Mouse (Mus musculus): ENCODE data around the gene Ror2. TPM values are rescaled to one million over a fixed set of nuclear protein-coding genes. Genes with fewer than 3 reads are reported as not detected.
"Not testable (repeated sequence)": the region's sequence is repeated elsewhere in the genome, so short reads cannot be mapped to it uniquely, and the experiment has no call there.

Ror2 gene
- polyA plus RNA-seq (2016; fragmentation: Nextera tagmentation; extraction: Ambion mirVana): 17.1 and 18.1 TPM in 2 replicates

DNA sequence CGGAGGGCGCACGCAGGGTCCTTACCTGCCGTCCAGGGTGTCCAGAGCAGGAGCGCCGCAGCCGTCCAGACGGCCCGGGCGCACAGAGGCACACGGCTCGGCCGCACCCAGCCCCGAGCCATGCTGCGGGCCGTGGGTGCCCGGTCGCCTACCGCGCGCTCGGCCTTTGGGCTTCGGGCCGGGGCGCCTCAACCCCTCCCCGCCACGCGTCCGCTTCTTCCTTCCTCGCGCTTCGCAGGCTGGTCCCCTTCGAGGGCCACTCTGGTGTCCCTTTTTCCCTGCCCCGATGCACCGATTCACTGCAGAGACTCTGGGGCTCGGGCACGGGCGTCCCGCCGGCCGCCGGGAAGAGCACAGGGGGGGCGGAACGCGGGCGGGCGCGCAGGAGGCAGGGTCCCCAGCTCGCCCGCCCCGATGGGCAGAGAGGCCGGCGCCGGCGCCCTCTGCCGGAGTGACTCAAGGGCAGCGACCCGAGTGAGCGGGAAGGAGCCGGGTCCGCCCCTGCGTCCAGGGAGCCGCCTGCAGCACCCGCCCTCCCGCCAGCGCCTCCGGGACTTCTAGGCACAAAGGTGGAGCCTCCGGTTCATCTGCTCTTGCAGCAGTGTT is at the start of gene Ror2:
Ror2 (minus strand) TSS at position 369 of the 606 bp plus-strand sequence.
- H3K4me3 ChIP-seq: peak within 1 kb of the TSS; percentile 75
- no peaks in the 10 kb centered on the region for H3K36me3 ChIP-seq (replicated peaks)
- peak; percentile 77 for DNase-seq (ENCODE audit: extremely low spot score, low spot score)
- H3K9me3 ChIP-seq: peaks cover 3% of the 10 kb centered on the region; the same call in 1 of the 2 replicates
- peaks cover 66% of the 10 kb centered on the region for H3K27me3 ChIP-seq (ENCODE audit: poor library complexity, severe bottlenecking)
- H3K27ac ChIP-seq: peak within 1 kb of the TSS; percentile 93
- under 1% methylated on average over 68 of the region's 68 CpGs for WGBS
- H3K4me1 ChIP-seq: peaks cover 57% of the 10 kb centered on the region

DNA sequence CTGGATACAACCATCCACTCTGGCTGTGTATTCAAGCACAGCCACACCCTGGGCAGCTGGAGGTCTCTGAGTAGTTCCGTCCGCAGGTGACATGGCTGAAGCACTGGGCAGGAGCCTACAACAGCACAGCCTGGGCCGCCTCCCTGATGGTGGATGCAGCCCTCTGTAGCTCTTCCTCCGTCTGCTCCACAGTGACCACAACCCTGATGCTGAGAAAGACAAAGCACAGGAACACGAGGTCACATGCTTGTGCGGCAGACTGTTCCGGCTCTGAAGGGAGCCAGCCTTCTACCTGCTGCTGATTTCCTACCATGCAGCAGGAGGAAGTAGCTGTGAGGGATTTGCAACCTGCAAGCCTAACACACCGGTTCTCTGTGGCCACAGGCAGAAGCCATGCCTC is 47.8 kb upstream of the Ror2 start:
- Histone ChIP-seq H3K36me3 (replicated peaks) (peaks cover 70% of the 10 kb centered on the region), H3K4me3 (no peak overlapping the region), H3K9me3 (no peaks in the 10 kb centered on the region), H3K27me3 (ENCODE audit: poor library complexity, severe bottlenecking) (no peaks in the 10 kb centered on the region), H3K4me1 (no peaks in the 10 kb centered on the region), H3K27ac (no peak overlapping the region)
- WGBS: 93% methylated on average over 8 of the region's 8 CpGs
- no peak for DNase-seq (ENCODE audit: extremely low spot score, low spot score)

DNA sequence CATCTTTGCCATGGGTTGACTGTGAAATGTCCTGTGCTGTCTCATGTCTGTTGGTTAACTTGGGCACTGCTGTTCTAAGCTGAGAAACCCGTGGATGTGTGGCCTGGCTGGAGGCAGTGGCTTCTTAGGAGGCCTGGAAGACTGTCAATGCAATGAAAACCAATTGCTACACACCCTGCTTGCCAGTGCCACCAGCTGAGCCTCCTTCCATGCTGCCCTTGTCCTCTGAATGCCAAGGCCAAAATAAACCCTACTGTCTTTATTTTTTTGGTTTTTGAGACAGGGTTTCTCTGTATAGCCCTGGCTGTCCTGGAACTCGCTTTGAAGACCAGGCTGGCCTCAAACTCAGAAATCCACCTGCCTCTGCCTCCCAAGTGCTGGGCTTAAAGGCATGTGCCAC is 44.3 kb upstream of the Ror2 start:
- no peak overlapping the region for H3K4me3 ChIP-seq
- peaks cover 35% of the 10 kb centered on the region for H3K36me3 ChIP-seq (replicated peaks)
- WGBS: 81% methylated on average over 2 of the region's 2 CpGs
- no peaks in the 10 kb centered on the region for H3K27me3 ChIP-seq (ENCODE audit: poor library complexity, severe bottlenecking)
- no peak overlapping the region for H3K27ac ChIP-seq
- DNase-seq (ENCODE audit: extremely low spot score, low spot score): no peak
- H3K9me3 ChIP-seq: no peaks in the 10 kb centered on the region
- H3K4me1 ChIP-seq: no peaks in the 10 kb centered on the region

DNA sequence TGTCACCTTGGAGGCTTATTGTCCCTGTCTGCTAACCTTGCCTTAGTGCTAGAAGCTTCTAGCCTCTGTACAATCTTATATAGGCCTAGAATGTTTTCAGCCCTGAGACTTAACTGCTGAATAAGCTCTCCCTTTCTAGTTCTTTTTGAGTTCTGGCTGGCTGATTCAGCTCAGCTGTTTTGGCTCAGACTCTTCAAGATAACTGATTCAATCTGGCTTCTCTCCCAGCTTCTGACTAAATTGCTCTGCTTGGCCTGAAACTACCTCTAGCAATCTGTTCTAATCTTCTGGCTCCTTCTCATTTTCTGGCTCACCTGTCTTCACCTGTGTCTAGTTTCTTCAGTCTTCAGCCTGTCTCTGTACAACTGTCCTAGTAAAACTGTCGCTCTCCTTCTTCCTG is 39.6 kb upstream of the Ror2 start:
- Histone ChIP-seq H3K4me3 (no peak overlapping the region), H3K36me3 (replicated peaks) (no peaks in the 10 kb centered on the region), H3K27ac (no peak overlapping the region), H3K9me3 (no peaks in the 10 kb centered on the region; the same call in 1 of the 2 replicates), H3K4me1 (0 out of 2 replicates have a peak, but pooled peaks cover 3% of the 10 kb centered on the region), H3K27me3 (ENCODE audit: poor library complexity, severe bottlenecking) (no peaks in the 10 kb centered on the region)
- DNase-seq (ENCODE audit: extremely low spot score, low spot score): no peak
- 93% methylated on average over 1 of the region's 1 CpGs for WGBS

DNA sequence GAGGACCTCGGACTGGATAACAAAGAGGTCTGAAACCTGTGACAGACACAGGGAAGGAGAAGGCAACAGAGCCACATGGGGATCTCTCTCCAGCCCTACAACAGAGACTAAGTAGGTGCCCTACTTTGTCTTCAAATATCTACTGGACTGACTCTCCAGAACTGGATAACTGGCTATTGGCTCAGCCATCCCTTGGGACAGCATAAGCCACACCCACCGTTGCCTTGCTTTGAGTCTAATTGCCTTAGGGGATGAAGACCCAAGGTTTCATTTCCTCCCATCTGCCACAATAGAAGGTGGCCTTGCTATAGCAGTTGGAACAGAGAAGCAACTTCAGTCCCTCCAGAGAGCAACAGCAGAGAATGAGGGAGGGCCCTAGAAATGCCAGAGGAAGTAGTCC is 37.7 kb upstream of the Ror2 start:
- Histone ChIP-seq H3K4me1 (0 out of 2 replicates have a peak, but pooled peaks cover 3% of the 10 kb centered on the region), H3K4me3 (no peak overlapping the region), H3K27ac (peak overlapping the region; percentile 60; the same call in 1 of the 2 replicates), H3K36me3 (replicated peaks) (no peaks in the 10 kb centered on the region), H3K9me3 (no peaks in the 10 kb centered on the region; the same call in 1 of the 2 replicates), H3K27me3 (ENCODE audit: poor library complexity, severe bottlenecking) (no peaks in the 10 kb centered on the region)
- DNase-seq (ENCODE audit: extremely low spot score, low spot score): no peak
- 90% methylated on average over 2 of the region's 2 CpGs for WGBS

DNA sequence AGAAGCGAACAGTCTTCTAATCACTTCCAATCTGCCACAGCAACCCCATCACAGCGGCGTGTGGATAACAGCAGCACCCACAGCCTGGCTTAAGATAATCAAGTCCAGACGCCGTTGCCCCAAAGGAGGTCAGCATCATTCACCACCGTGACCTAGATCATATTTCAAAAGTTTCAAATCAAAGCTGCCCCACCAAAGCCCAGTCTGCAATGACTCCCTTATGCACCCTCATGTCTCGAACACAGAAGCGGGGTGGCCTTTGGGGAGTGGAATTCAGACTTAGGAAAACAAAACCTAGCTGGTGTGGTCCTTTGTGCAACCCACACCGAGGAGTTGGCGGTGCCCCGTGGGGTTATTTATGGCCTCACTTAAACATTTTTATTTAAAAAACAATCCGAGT is 35.0 kb upstream of the Ror2 start:
- H3K9me3 ChIP-seq: no peaks in the 10 kb centered on the region; the same call in 1 of the 2 replicates
- DNase-seq (ENCODE audit: extremely low spot score, low spot score): peak; percentile 22
- WGBS: 63% methylated on average over 12 of the region's 12 CpGs
- 0 out of 2 replicates have a peak, but pooled peaks cover 8% of the 10 kb centered on the region for H3K4me1 ChIP-seq
- no peak overlapping the region for H3K27ac ChIP-seq
- no peak overlapping the region for H3K4me3 ChIP-seq
- H3K27me3 ChIP-seq (ENCODE audit: poor library complexity, severe bottlenecking): no peaks in the 10 kb centered on the region
- no peaks in the 10 kb centered on the region for H3K36me3 ChIP-seq (replicated peaks)

DNA sequence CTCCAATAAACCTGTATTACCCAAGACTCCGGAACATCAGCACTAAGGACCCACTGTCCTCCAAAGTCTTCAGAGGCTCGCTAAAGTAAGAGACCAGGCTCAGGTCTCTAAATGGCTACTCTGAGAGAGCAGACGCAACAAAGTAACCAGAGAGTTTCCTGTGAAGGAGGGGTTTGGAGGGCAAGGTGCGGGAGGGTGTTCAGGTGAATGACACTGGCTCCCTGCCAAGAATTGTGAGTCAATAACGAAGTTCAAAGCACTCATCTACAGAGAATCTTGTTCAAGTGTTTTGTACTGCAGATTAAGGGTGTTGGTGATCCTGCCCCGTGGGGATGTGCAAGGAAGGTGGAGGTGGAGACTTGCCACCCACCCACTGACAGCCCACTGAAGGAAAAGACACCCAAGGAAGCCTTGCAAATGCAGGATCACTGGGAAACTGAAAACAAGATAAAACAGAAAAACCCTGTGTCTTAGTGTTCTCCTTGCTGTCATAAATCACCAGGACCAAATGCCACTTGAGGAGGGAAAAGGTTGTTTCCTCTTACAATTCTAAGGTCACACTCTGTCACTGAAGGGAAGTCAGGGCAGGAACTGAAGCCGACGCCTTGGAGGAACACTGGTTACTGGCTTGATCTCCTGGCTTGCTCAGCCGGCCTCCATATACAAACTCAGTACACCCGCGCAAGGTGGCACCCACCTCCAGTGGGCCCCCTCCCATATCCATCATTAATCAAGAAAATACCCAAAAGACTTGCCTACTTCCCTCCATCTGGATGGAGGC is 30.8 kb upstream of the Ror2 start:
- no peak for DNase-seq (ENCODE audit: extremely low spot score, low spot score)
- 80% methylated on average over 11 of the region's 11 CpGs for WGBS
- Histone ChIP-seq H3K4me3 (no peak overlapping the region), H3K36me3 (replicated peaks) (no peaks in the 10 kb centered on the region), H3K9me3 (no peaks in the 10 kb centered on the region), H3K4me1 (peaks cover 4% of the 10 kb centered on the region; the same call in 1 of the 2 replicates), H3K27ac (no peak overlapping the region), H3K27me3 (ENCODE audit: poor library complexity, severe bottlenecking) (no peaks in the 10 kb centered on the region)

DNA sequence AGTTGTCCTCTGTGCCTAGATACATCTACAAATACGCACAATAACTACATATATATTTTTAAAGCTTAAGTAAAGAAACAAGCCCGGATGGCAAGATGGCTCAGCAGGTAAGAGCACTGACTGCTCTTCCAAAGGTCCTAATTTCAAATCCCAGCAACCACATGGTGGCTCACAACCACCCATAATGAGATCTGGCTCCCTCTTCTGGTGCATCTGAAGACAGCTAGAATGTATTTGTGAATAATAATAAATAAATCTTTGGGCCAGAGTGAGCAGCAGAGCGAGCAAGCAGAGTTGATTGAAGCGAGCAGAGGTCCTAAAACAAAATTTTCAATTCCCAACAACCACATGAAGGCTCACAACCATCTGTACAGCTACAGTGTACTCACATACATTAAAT is 29.8 kb upstream of the Ror2 start:
- WGBS: 76% methylated on average over 4 of the region's 4 CpGs

DNA sequence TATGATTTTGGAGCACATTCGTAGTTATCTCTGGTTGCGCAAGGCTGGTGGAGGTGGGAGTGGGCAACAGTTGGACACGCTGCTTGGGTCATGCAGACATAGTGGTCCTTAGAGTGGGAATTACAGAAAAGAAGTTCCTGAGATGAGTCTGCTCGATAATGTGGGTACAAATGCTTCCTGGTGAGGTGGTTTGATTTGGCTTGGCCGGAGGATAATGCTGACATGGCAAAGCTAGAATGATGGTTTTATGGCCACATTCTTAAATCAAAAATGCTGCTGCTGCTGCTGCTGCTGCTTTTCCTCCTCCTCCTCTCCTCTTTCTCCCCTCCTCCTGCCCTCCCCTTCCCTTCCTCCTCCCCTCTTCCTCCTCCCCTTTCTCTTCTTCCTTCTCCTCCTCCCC is 24.5 kb upstream of the Ror2 start:
- 91% methylated on average over 5 of the region's 5 CpGs for WGBS
- H3K27ac ChIP-seq: peak overlapping the region; percentile 83

More for the DNA sequence above, 29.8 kb upstream of the Ror2 start:
- not testable (repeated sequence) for H3K4me3 ChIP-seq; H3K4me1 ChIP-seq; H3K9me3 ChIP-seq; DNase-seq (ENCODE audit: extremely low spot score, low spot score); H3K36me3 ChIP-seq (replicated peaks); H3K27me3 ChIP-seq (ENCODE audit: poor library complexity, severe bottlenecking); H3K27ac ChIP-seq

DNA sequence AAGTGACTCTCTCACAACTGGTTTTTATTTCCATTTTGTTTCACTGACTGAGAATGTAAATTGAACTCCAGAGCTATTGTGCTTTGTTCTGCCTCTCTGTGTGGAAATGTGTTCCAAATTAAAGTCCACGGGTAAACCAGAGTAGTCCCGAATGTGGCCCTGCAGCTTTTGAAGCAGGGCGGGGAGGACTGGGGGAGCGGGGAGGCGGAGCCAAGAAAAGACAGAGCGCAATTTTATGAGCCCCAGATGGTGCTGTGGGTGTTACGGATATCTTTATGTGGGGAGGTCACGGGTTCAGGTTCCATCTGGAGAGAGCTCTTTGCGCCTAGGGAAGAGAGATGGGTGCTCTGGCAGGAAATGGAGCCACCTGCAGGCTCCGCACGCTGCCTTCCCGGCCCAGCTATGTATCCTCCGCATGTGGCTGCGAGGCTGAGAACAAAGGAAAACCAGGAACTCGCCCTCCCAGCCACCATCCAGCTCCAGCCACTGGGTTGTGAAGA is 23.8 kb upstream of the Ror2 start:
- peaks cover 27% of the 10 kb centered on the region for H3K4me1 ChIP-seq
- H3K4me3 ChIP-seq: peak overlapping the region; percentile 47
- WGBS: 4% methylated on average over 15 of the region's 15 CpGs
- no peaks in the 10 kb centered on the region for H3K9me3 ChIP-seq
- peak overlapping the region; percentile 83 for H3K27ac ChIP-seq
- peak; percentile 70 for DNase-seq (ENCODE audit: extremely low spot score, low spot score)
- H3K36me3 ChIP-seq (replicated peaks): no peaks in the 10 kb centered on the region
- H3K27me3 ChIP-seq (ENCODE audit: poor library complexity, severe bottlenecking): peaks cover 15% of the 10 kb centered on the region

More for the DNA sequence above, 24.5 kb upstream of the Ror2 start:
- Histone ChIP-seq H3K9me3 (no peaks in the 10 kb centered on the region), H3K4me1 (peaks cover 27% of the 10 kb centered on the region), H3K27me3 (ENCODE audit: poor library complexity, severe bottlenecking) (peaks cover 15% of the 10 kb centered on the region), H3K36me3 (replicated peaks) (no peaks in the 10 kb centered on the region), H3K4me3 (no peak overlapping the region)
- no peak for DNase-seq (ENCODE audit: extremely low spot score, low spot score)

DNA sequence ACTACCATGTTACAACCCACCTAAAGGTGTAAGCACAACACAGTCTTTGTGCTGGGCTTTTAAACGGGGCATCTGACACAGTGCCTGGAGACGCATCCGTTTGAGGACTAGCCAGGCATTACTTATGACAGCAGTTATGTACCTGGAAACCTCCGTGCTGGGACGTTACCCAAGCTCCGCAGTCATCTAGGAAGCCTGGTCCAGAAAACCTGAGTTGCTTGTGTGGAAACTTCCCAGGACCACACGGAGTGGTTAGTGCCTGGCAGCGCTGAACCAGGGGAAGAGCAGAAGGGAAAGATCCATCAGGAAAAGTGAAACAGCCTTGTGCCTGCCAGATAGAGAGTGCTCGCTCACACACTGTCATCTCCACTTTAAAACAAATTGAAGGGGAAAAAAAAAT is 23.2 kb upstream of the Ror2 start:
- peak overlapping the region; percentile 47 for H3K4me3 ChIP-seq
- WGBS: 49% methylated on average over 9 of the region's 9 CpGs
- no peaks in the 10 kb centered on the region for H3K9me3 ChIP-seq
- peak overlapping the region; percentile 83 for H3K27ac ChIP-seq
- DNase-seq (ENCODE audit: extremely low spot score, low spot score): peak; percentile 26
- H3K27me3 ChIP-seq (ENCODE audit: poor library complexity, severe bottlenecking): peaks cover 15% of the 10 kb centered on the region
- no peaks in the 10 kb centered on the region for H3K36me3 ChIP-seq (replicated peaks)
- H3K4me1 ChIP-seq: peaks cover 27% of the 10 kb centered on the region

DNA sequence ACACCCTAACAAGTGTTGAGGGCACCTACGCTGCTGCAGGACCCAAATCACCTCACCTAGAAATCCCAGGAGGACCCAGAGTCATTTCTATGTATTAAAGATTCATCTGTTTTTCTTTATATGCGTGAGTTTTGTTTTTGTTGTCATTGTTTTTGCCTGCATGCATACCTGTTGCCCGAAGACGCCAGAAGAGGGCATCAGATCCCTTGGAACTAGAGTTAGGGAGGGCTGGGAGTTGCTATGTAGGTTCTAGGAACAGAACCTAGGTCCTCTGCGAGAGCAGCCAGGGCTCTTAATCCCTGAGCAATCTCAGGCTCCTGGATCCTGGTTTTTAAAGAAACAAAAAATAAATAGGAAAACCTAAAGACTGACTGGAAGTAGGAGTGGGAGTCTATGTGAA is 20.9 kb upstream of the Ror2 start:
- H3K27me3 ChIP-seq (ENCODE audit: poor library complexity, severe bottlenecking): peaks cover 15% of the 10 kb centered on the region
- peaks cover 27% of the 10 kb centered on the region for H3K4me1 ChIP-seq
- no peak overlapping the region for H3K4me3 ChIP-seq
- no peaks in the 10 kb centered on the region for H3K9me3 ChIP-seq
- H3K36me3 ChIP-seq (replicated peaks): no peaks in the 10 kb centered on the region
- 64% methylated on average over 5 of the region's 5 CpGs for WGBS
- H3K27ac ChIP-seq: no peak overlapping the region
- DNase-seq (ENCODE audit: extremely low spot score, low spot score): no peak

DNA sequence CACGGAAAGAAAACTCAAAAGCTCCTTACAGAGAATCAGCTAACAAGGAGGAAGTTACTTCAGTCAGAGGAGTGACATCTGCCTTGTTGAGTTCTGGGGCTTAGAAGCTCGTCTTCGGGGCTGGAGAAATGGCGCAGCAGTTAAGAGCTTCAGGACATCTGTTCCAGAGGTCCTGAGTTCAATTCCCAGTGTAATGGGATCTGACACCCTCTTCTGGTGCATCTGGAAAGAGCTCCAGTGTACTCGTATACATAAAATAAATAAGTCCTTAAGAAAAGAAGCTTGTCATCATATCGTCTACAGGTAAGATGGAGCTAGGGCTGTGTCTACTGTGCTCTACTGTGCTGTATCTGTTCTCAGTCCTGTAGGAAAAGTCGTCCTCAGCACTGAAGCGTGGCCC is 19.3 kb upstream of the Ror2 start:
- no peaks in the 10 kb centered on the region for H3K9me3 ChIP-seq
- WGBS: 88% methylated on average over 8 of the region's 8 CpGs
- H3K4me3 ChIP-seq: no peak overlapping the region
- no peaks in the 10 kb centered on the region for H3K36me3 ChIP-seq (replicated peaks)
- no peak overlapping the region for H3K27ac ChIP-seq
- H3K4me1 ChIP-seq: peaks cover 23% of the 10 kb centered on the region
- H3K27me3 ChIP-seq (ENCODE audit: poor library complexity, severe bottlenecking): peaks cover 8% of the 10 kb centered on the region
- DNase-seq (ENCODE audit: extremely low spot score, low spot score): no peak

Data from forebrain, embryonic 10.5 days (tissue).